Mouse (Mus musculus): Measurements from ENCODE around the gene Scp2. TPM values are rescaled to one million over a fixed set of nuclear protein-coding genes. Genes with fewer than 3 reads are reported as not detected.
A peak's percentile ranks its signal among the peaks of the same experiment; 100 is the strongest.

Scp2 gene
- total and polyA plus RNA-seq, 2 experiments from 2014 or later: 160 to 243 TPM

DNA sequence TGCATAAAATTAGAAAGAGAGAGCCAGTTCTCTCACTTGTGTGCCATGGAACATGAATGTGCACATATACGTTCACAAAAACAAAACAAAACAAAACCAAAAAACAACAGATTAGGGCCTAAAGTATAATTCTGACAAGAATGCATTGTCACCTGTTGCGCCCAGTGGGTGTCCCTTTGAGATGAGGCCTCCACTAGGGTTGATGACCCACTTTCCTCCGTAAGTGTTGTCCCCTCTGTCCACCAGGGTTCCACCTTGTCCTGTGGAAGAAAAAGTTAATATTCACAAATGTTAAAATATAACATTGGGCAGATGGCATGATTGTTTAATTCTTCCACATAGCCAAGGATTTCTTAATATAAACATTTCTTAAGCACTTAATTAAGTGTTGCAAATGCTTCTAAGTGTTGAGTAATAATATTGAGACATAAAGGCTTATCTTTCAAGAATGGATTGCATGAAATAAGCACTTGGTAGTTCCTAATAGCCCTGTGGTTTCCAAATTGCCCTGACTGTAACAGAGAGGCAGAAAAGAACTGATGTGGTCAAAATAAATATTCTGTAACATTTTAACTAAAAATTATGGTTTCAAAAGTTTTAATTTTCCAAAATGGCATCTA lies 70.5 kb downstream of the Scp2 start:
- DNase-seq (ENCODE audit: low spot score): no peak
- ATAC-seq (ENCODE audit: insufficient read depth, low read depth): no peak
- Histone ChIP-seq H3K4me2 (ENCODE audit: low read depth, low read length) (no peak overlapping the region), H3K9me3 (replicated peaks; ENCODE audit: control insufficient read depth, low read length) (no peaks in the 10 kb centered on the region), H3K4me3 (ENCODE audit: low read depth, low read length) (no peak overlapping the region), H3K27me3 (ENCODE audit: control insufficient read depth, insufficient read depth, low read length) (no peaks in the 10 kb centered on the region), H3K4me1 (ENCODE audit: control insufficient read depth, insufficient read depth) (peaks cover 10% of the 10 kb centered on the region; the same call in 1 of the 2 replicates), H3K36me3 (replicated peaks; ENCODE audit: control insufficient read depth, insufficient read depth, low read length) (no peaks in the 10 kb centered on the region), H3K9ac (replicated peaks; ENCODE audit: low read depth, low read length) (no peak overlapping the region), H3K27ac (ENCODE audit: low read depth) (no peak overlapping the region)
- 78% methylated on average over 3 of the region's 3 CpGs for WGBS
- TF ChIP-seq CTCF (IDR thresholded peaks at IDR 0.05; ENCODE audit: low read depth): no peak
- no peak for TF ChIP-seq EP300 (IDR thresholded peaks at IDR 0.05; ENCODE audit: low read depth)

DNA sequence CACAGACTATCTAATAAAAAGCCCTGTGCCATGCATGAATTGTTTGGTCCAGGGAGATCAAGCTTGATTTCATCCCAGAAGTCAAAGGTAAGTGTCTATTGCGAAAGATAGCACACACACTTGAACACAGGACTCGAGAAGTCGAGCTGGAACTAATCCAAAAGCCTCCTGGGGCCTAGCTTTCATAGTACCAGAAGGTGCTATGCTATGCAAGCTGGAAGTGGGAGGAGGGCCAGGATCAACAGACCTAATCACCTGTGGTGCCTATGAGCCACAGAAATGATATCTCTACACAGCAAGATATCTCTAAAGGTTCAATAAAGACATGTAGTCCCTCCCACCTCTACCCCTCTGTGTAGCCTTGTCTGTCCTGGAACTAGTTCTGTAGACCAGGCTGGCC lies 72.7 kb downstream of the Scp2 start:
- ATAC-seq (ENCODE audit: insufficient read depth, low read depth) (no peak), DNase-seq (ENCODE audit: low spot score) (no peak)
- H3K27ac ChIP-seq (ENCODE audit: low read depth): no peak overlapping the region
- WGBS: 86% methylated on average over 3 of the region's 3 CpGs
- no peaks in the 10 kb centered on the region for H3K27me3 ChIP-seq (ENCODE audit: control insufficient read depth, insufficient read depth, low read length)
- no peak overlapping the region for H3K4me2 ChIP-seq (ENCODE audit: low read depth, low read length)
- H3K4me1 ChIP-seq (ENCODE audit: control insufficient read depth, insufficient read depth): peaks cover 10% of the 10 kb centered on the region; the same call in 1 of the 2 replicates
- no peak for TF ChIP-seq EP300 (IDR thresholded peaks at IDR 0.05; ENCODE audit: low read depth)
- TF ChIP-seq CTCF (IDR thresholded peaks at IDR 0.05; ENCODE audit: low read depth): no peak
- H3K9ac ChIP-seq (replicated peaks; ENCODE audit: low read depth, low read length): no peak overlapping the region
- no peak overlapping the region for H3K4me3 ChIP-seq (ENCODE audit: low read depth, low read length)
- no peaks in the 10 kb centered on the region for H3K9me3 ChIP-seq (replicated peaks; ENCODE audit: control insufficient read depth, low read length)
- peaks cover 12% of the 10 kb centered on the region for H3K36me3 ChIP-seq (replicated peaks; ENCODE audit: control insufficient read depth, insufficient read depth, low read length)

DNA sequence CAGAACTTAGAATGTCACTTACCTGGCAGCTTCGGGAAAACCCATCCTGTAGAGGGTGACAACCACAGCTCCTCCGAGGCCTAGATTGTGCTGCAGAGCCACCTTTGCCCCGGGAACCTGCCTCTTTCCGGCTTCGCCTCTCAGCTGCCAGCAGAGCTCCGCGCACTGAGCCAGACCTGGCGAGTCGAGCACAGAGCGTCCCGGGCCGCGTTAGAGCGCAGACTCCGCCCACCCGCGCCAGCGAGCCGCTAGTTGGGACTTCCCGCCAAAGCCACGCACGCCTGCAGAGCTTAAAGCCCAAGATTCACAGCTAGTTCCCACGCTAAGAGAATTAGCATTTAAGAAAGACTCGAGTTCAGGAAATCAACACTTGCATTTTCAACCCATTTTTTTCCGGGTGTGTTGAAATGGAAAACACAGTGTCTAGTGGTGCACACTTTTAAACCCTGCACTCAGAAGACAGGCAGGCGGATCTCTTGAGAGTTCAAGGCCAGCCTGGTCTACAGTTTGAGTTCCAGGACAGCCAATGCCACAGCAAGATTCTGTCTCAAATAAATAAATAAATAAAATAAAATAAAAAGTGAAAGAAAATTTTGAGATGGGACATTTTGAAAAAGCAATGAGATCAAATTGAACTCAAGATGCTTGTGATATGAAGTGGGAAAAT lies 73.4 kb downstream of the Scp2 start:
- Histone ChIP-seq H3K27ac (ENCODE audit: low read depth) (peak overlapping the region; percentile 70), H3K9ac (replicated peaks; ENCODE audit: low read depth, low read length) (peak overlapping the region; percentile 73), H3K4me1 (ENCODE audit: control insufficient read depth, insufficient read depth) (peaks cover 10% of the 10 kb centered on the region; the same call in 1 of the 2 replicates), H3K9me3 (replicated peaks; ENCODE audit: control insufficient read depth, low read length) (no peaks in the 10 kb centered on the region), H3K27me3 (ENCODE audit: control insufficient read depth, insufficient read depth, low read length) (no peaks in the 10 kb centered on the region), H3K4me3 (ENCODE audit: low read depth, low read length) (peak overlapping the region; percentile 65), H3K4me2 (ENCODE audit: low read depth, low read length) (peak overlapping the region; percentile 94), H3K36me3 (replicated peaks; ENCODE audit: control insufficient read depth, insufficient read depth, low read length) (peaks cover 19% of the 10 kb centered on the region)
- DNase-seq (ENCODE audit: low spot score) (peak; percentile 95), ATAC-seq (ENCODE audit: insufficient read depth, low read depth) (peak; percentile 98)
- TF ChIP-seq EP300 (IDR thresholded peaks at IDR 0.05; ENCODE audit: low read depth) (0 out of 2 replicates have a peak, but pooled peaks have one; percentile 23), CTCF (IDR thresholded peaks at IDR 0.05; ENCODE audit: low read depth) (no peak; the same call in 1 of the 2 replicates)
- 3% methylated on average over 26 of the region's 26 CpGs for WGBS

DNA sequence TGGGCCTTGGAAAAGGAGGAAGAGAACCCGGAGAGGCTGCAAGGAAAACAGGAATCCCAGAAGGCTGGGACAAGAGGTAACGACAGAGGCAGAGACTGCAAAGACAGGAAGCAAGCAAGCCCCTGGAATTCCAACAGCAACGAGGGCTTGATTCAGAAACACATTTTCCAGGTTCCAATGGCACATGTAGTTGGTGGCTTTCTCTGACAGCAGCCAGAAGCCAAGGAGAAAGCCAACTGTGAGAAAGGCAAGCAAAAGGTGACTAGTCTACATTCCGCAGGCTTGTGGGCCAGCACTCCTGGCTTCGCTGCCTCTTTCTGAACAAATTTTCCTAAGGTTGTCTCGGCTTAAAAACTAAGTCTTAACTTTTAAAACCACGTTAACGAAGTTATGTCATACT lies 74.1 kb downstream of the Scp2 start:
- peak overlapping the region; percentile 65 for H3K4me3 ChIP-seq (ENCODE audit: low read depth, low read length)
- peak overlapping the region; percentile 94 for H3K4me2 ChIP-seq (ENCODE audit: low read depth, low read length)
- DNase-seq (ENCODE audit: low spot score) (no peak), ATAC-seq (ENCODE audit: insufficient read depth, low read depth) (no peak)
- H3K27me3 ChIP-seq (ENCODE audit: control insufficient read depth, insufficient read depth, low read length): no peaks in the 10 kb centered on the region
- WGBS: 5% methylated on average over 8 of the region's 8 CpGs
- peak overlapping the region; percentile 73 for H3K9ac ChIP-seq (replicated peaks; ENCODE audit: low read depth, low read length)
- TF ChIP-seq CTCF (IDR thresholded peaks at IDR 0.05; ENCODE audit: low read depth) (no peak), EP300 (IDR thresholded peaks at IDR 0.05; ENCODE audit: low read depth) (no peak)
- peaks cover 24% of the 10 kb centered on the region for H3K36me3 ChIP-seq (replicated peaks; ENCODE audit: control insufficient read depth, insufficient read depth, low read length)
- H3K9me3 ChIP-seq (replicated peaks; ENCODE audit: control insufficient read depth, low read length): no peaks in the 10 kb centered on the region
- peaks cover 10% of the 10 kb centered on the region; the same call in 1 of the 2 replicates for H3K4me1 ChIP-seq (ENCODE audit: control insufficient read depth, insufficient read depth)
- H3K27ac ChIP-seq (ENCODE audit: low read depth): peak overlapping the region; percentile 70

DNA sequence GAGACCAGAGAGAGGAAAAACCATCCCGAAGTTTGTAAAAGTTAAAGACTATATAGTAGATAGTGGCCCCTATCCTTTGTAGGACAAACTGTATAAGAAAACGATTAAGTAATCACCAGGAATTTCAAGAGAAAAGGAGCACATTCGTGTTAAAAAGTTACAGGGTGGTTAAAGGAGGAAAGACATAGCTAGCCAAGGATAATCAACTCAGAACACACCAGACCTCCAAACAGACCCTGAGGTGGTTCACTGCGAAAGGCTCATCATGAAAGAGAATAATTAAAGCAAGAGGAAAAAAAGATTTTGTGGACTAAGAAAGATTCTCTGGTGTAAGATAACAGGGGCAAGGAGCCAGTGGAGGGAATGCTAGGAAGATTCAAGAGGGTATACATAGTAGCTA lies 74.5 kb downstream of the Scp2 start:
- H3K4me1 ChIP-seq (ENCODE audit: control insufficient read depth, insufficient read depth): peaks cover 10% of the 10 kb centered on the region; the same call in 1 of the 2 replicates
- H3K4me2 ChIP-seq (ENCODE audit: low read depth, low read length): peak overlapping the region; percentile 94
- H3K27ac ChIP-seq (ENCODE audit: low read depth): peak overlapping the region; percentile 70
- no peaks in the 10 kb centered on the region for H3K27me3 ChIP-seq (ENCODE audit: control insufficient read depth, insufficient read depth, low read length)
- peak overlapping the region; percentile 65 for H3K4me3 ChIP-seq (ENCODE audit: low read depth, low read length)
- TF ChIP-seq EP300 (IDR thresholded peaks at IDR 0.05; ENCODE audit: low read depth) (no peak), CTCF (IDR thresholded peaks at IDR 0.05; ENCODE audit: low read depth) (no peak)
- ATAC-seq (ENCODE audit: insufficient read depth, low read depth) (no peak), DNase-seq (ENCODE audit: low spot score) (no peak)
- peaks cover 24% of the 10 kb centered on the region for H3K36me3 ChIP-seq (replicated peaks; ENCODE audit: control insufficient read depth, insufficient read depth, low read length)
- WGBS: 47% methylated on average over 4 of the region's 4 CpGs
- no peaks in the 10 kb centered on the region for H3K9me3 ChIP-seq (replicated peaks; ENCODE audit: control insufficient read depth, low read length)
- H3K9ac ChIP-seq (replicated peaks; ENCODE audit: low read depth, low read length): peak overlapping the region; percentile 73

Measured in heart, postnatal 0 days (tissue).